Mouse (Mus musculus) T-helper 2 cell (primary cell): ENCODE results near the gene Vmn2r120.
"Not testable (repeated sequence)": the region's sequence is repeated elsewhere in the genome, so short reads cannot be mapped to it uniquely, and the experiment has no call there.

Experiments
- in situ Hi-C: fragments of 300-600 bp; cut with MboI, MseI; formaldehyde crosslinking; loops from one replicate; pipeline ENCODE4 v1.15.1; 2025; ENCODE audit warnings: high pct_unique_total_duplicates

Gene Vmn2r120

DNA sequence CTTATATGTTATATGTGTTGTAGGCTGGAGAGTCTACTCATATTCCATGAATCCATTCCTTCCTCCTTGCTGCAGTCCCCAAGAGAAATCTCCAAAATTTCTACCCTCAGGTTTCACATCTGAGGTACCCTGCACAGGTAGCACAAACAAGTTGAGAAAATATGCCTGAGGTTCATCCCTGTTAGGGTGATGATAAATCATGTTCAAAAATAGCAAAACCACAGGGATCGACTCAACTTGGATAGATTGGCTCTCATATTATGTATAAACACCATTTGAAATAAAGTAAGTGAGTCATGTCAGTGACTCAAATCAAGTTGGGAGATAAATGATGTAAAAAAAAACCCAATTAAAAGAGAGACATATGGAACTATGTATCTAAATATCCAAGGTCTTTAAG, at the start of gene Vmn2r120:
Gene Vmn2r120, minus strand, starts transcription at position 101 of the 400 bp plus-strand sequence.
- in situ Hi-C loops = no loop called here

DNA sequence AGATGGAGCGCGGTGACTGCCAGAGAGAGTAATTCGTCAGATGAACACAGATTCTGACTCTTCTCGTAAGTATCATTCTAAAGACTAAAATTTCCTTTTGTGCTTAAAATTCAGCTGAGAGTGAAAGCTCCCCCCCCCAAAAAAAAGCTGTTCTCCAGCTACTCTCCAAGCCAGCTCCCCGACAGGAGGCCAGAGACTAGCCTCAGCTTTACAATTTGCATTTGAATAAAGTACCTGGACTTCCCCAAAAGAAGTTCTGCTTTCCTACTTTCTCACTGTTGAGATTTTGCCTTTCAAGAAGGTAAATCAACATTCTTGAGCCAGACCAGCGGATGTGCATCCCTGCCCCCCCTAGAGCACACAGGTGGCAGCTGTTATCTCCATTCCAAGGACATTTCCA, 42.0 kb upstream of the Vmn2r120 start:
- in situ Hi-C loops = not testable (repeated sequence)

DNA sequence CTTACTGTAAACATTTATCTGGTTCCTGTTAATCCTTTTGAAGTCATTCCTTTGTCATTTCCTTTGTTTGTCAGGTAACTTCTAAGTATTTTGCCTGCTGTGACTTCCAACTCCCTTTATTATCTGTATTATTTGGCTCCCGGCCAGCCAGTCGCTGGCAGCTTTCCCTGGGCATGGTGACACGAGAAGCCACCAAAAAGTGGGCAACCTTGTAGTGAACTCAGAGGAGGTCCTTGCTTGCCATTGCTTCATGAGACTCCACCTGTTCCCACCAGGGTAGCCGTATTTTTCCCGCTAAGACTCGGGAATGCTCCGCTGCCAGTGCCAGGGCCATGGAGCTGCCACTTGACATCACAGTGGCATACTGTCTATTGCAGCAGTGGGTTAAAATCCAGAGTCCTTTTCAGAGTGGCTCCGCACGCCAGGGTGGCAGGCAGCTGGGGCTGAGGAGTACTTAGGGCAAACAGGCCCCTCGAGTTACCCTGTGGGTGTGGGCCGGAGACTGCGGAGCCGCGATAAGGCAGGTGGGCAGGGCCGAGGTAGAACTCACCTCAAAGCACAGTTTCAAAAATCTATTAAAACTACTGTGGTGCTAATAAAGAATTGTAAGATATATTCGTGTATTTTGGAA, 28.9 kb upstream of the Vmn2r120 start:
- in situ Hi-C loops = no loop called here
